Mouse (Mus musculus): ENCODE measurements around the gene Wdr19. TPM values are rescaled to one million over a fixed set of nuclear protein-coding genes. Genes with fewer than 3 reads are reported as not detected.

Gene Wdr19
- polyA plus RNA-seq, 1 experiment: not detected

GRCm38 (mm10) chr5:65181160-65181793 is 18.2 kb upstream of the Wdr19 start:
- H3K4me1 ChIP-seq (ENCODE audit: control insufficient read depth): no peaks in the 10 kb centered on the region
- no peak for TF ChIP-seq TAL1 (IDR thresholded peaks at IDR 0.05; ENCODE audit: low read length)
- TF ChIP-seq GATA1 (IDR thresholded peaks at IDR 0.05; ENCODE audit: low read length): no peak
- no peaks in the 10 kb centered on the region for H3K36me3 ChIP-seq (ENCODE audit: control insufficient read depth)
- H3K9me3 ChIP-seq (ENCODE audit: control insufficient read depth, low read length): no peaks in the 10 kb centered on the region
- H3K4me3 ChIP-seq (replicated peaks): no peak overlapping the region
- H3K27me3 ChIP-seq (ENCODE audit: control insufficient read depth): no peaks in the 10 kb centered on the region

DNA sequence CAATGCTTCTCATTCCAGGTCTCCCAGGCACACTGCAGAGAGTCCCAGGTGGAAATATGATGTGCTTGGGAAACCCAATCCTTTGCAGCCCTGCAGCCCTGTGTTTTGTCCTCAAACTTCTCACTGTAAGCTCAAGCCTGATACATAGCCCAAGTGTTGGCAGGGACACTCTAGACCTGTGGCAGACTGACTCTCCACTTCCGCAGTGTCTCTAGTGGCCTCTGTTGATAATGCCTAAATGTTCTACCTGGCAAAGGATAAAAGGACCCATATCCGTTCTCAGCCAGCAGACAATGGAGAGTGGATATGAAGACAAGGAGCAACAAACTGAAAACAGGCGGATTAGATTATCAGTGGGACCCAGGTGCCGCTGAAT is 17.7 kb upstream of the Wdr19 start:
- H3K9me3 ChIP-seq (ENCODE audit: control insufficient read depth, low read length): no peaks in the 10 kb centered on the region
- H3K36me3 ChIP-seq (ENCODE audit: control insufficient read depth): no peaks in the 10 kb centered on the region
- H3K27me3 ChIP-seq (ENCODE audit: control insufficient read depth): no peaks in the 10 kb centered on the region
- H3K4me3 ChIP-seq (replicated peaks): no peak overlapping the region
- no peaks in the 10 kb centered on the region for H3K4me1 ChIP-seq (ENCODE audit: control insufficient read depth)
- TF ChIP-seq GATA1 (IDR thresholded peaks at IDR 0.05; ENCODE audit: low read length): no peak
- no peak for TF ChIP-seq TAL1 (IDR thresholded peaks at IDR 0.05; ENCODE audit: low read length)

DNA sequence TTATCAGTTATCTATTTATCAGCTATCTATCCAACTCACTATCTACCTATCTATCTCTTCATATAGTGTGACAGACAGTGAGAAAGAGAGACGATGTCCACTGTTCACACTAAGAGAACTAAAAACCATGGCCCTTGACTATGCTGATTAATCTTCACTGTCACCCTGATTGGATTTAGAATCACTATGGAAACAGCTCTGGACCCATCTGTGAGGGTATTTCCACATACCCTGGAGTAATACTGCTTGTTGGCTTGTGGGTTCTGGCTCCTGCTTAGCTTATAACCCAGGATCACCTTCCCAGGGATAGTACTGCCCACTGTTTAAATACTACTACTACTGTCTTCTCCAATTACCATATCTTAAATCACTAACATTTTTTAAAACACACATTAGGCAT is 17.2 kb upstream of the Wdr19 start:
- H3K4me1 ChIP-seq (ENCODE audit: control insufficient read depth): no peaks in the 10 kb centered on the region
- no peak overlapping the region for H3K4me3 ChIP-seq (replicated peaks)
- no peaks in the 10 kb centered on the region for H3K27me3 ChIP-seq (ENCODE audit: control insufficient read depth)
- no peaks in the 10 kb centered on the region for H3K36me3 ChIP-seq (ENCODE audit: control insufficient read depth)
- no peaks in the 10 kb centered on the region for H3K9me3 ChIP-seq (ENCODE audit: control insufficient read depth, low read length)
- TF ChIP-seq GATA1 (IDR thresholded peaks at IDR 0.05; ENCODE audit: low read length) (no peak), TAL1 (IDR thresholded peaks at IDR 0.05; ENCODE audit: low read length) (no peak)

GRCm38 (mm10) chr5:65191601-65192000 is 7.9 kb upstream of the Wdr19 start:
- H3K27me3 ChIP-seq (ENCODE audit: control insufficient read depth): no peaks in the 10 kb centered on the region
- H3K4me1 ChIP-seq (ENCODE audit: control insufficient read depth): no peaks in the 10 kb centered on the region
- TF ChIP-seq GATA1 (IDR thresholded peaks at IDR 0.05; ENCODE audit: low read length): no peak
- TF ChIP-seq TAL1 (IDR thresholded peaks at IDR 0.05; ENCODE audit: low read length): no peak
- peaks cover 7% of the 10 kb centered on the region; the same call in 1 of the 2 replicates for H3K9me3 ChIP-seq (ENCODE audit: control insufficient read depth, low read length)
- no peak overlapping the region for H3K4me3 ChIP-seq (replicated peaks)
- H3K36me3 ChIP-seq (ENCODE audit: control insufficient read depth): no peaks in the 10 kb centered on the region

GRCm38 (mm10) chr5:65194441-65194840 is 5.1 kb upstream of the Wdr19 start:
- TF ChIP-seq TAL1 (IDR thresholded peaks at IDR 0.05; ENCODE audit: low read length): no peak
- no peak for TF ChIP-seq GATA1 (IDR thresholded peaks at IDR 0.05; ENCODE audit: low read length)
- H3K4me1 ChIP-seq (ENCODE audit: control insufficient read depth): peaks cover 13% of the 10 kb centered on the region
- H3K4me3 ChIP-seq (replicated peaks): no peak overlapping the region
- H3K9me3 ChIP-seq (ENCODE audit: control insufficient read depth, low read length): peaks cover 7% of the 10 kb centered on the region; the same call in 1 of the 2 replicates
- no peaks in the 10 kb centered on the region for H3K27me3 ChIP-seq (ENCODE audit: control insufficient read depth)
- no peaks in the 10 kb centered on the region for H3K36me3 ChIP-seq (ENCODE audit: control insufficient read depth)

DNA sequence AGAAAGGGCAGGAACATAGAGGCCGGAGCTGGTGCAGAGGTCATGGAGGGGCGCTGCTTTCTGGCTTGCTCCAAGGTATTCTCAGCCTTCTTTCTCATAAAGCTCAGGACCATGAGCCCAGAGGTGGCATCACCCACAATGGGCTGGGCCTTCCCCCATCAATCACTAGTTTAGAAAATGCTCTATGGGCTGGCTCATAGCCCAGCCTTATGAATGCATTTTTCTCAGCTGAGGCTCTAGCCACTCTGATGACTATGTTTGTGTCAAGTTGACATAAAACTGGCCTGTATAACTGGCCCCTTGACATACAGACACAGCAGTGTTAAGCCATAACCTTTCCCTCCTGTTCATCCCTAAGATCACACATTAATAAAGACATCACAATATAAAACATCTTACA is 5.2 kb downstream of the Wdr19 start:
- TF ChIP-seq TAL1 (IDR thresholded peaks at IDR 0.05; ENCODE audit: low read length) (no peak), GATA1 (IDR thresholded peaks at IDR 0.05; ENCODE audit: low read length) (no peak)
- Histone ChIP-seq H3K27me3 (ENCODE audit: control insufficient read depth) (0 out of 2 replicates have a peak, but pooled peaks cover 3% of the 10 kb centered on the region), H3K4me1 (ENCODE audit: control insufficient read depth) (peaks cover 6% of the 10 kb centered on the region), H3K9me3 (ENCODE audit: control insufficient read depth, low read length) (no peaks in the 10 kb centered on the region), H3K36me3 (ENCODE audit: control insufficient read depth) (no peaks in the 10 kb centered on the region), H3K4me3 (replicated peaks) (no peak overlapping the region)

DNA sequence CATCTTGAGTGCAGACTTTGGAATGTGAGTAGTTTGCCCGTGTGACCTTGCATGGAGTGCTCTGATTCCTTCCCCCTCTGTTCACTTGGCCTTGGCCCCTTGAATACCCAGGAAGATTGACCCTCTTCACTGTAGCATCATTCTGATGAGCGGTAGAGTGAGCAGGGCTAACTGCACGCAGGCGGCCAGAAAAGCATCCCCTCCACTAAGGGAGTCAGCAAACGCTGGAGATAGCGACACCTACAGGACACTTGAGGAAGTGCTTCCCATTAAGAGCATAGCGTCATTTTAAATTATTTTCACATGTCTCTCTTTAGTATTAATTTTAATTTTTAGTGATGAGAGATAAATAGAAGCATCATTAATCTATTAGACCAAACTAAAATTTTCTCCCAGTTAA is 13.8 kb downstream of the Wdr19 start:
- Histone ChIP-seq H3K36me3 (ENCODE audit: control insufficient read depth) (no peaks in the 10 kb centered on the region), H3K4me3 (replicated peaks) (no peak overlapping the region), H3K27me3 (ENCODE audit: control insufficient read depth) (no peaks in the 10 kb centered on the region), H3K4me1 (ENCODE audit: control insufficient read depth) (no peaks in the 10 kb centered on the region), H3K9me3 (ENCODE audit: control insufficient read depth, low read length) (no peaks in the 10 kb centered on the region)
- TF ChIP-seq GATA1 (IDR thresholded peaks at IDR 0.05; ENCODE audit: low read length) (no peak), TAL1 (IDR thresholded peaks at IDR 0.05; ENCODE audit: low read length) (no peak)

- no peak for TF ChIP-seq TAL1 (IDR thresholded peaks at IDR 0.05; ENCODE audit: low read length)
These were observed 18.1 kb downstream of the Wdr19 start for GRCm38 (mm10) chr5:65217305-65218269.

DNA sequence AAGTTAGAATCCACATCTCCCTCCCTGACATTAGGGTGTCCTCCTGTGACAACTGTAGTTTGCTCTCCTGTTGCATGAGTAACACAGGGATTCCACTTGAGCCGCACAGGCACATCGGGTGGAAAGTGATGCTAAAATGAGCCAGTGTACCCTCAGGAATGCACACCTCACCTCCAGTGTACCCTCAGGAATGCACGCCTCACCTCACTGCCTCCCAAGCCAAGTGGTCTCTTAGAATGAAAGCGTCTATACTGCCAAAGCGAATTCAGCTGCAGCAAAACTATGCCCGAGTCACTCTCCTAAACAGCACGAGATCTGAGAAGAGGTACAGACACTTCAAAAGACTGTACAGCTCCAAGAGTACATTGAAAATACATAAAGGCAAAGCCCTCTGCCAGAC is 21.5 kb downstream of the Wdr19 start:
- H3K4me1 ChIP-seq (ENCODE audit: control insufficient read depth): no peaks in the 10 kb centered on the region
- no peaks in the 10 kb centered on the region for H3K9me3 ChIP-seq (ENCODE audit: control insufficient read depth, low read length)
- no peak overlapping the region for H3K4me3 ChIP-seq (replicated peaks)
- H3K36me3 ChIP-seq (ENCODE audit: control insufficient read depth): no peaks in the 10 kb centered on the region
- H3K27me3 ChIP-seq (ENCODE audit: control insufficient read depth): no peaks in the 10 kb centered on the region
- no peak for TF ChIP-seq GATA1 (IDR thresholded peaks at IDR 0.05; ENCODE audit: low read length)
- TF ChIP-seq TAL1 (IDR thresholded peaks at IDR 0.05; ENCODE audit: low read length): no peak

More at GRCm38 (mm10) chr5:65217305-65218269, 18.1 kb downstream of the Wdr19 start:
- H3K4me3 ChIP-seq (replicated peaks): no peak overlapping the region
- H3K36me3 ChIP-seq (ENCODE audit: control insufficient read depth): no peaks in the 10 kb centered on the region
- no peaks in the 10 kb centered on the region for H3K27me3 ChIP-seq (ENCODE audit: control insufficient read depth)
- no peaks in the 10 kb centered on the region for H3K4me1 ChIP-seq (ENCODE audit: control insufficient read depth)
- H3K9me3 ChIP-seq (ENCODE audit: control insufficient read depth, low read length): no peaks in the 10 kb centered on the region

All from erythroblast, embryonic 14.5 days (primary cell).